Mouse (Mus musculus) CH12.LX (cell line): ENCODE measurements at regions not wholly inside any gene's neighbourhood (a gene's known extent, or its start where the extent isn't known, plus 50 kb on each side); places are given as distances from the start of the nearest gene placed in this dataset.

Source experiments
- DNase-seq: peaks from one replicate; pipeline ENCODE4 v3.0.0-alpha.2; 2013; ENCODE audit errors: extremely low read depth
- H3K27ac ChIP-seq: 2 replicates; pipeline ENCODE4 v1.5.1; 2012; ENCODE audit warnings: low read depth, mild to moderate bottlenecking, control low read depth, moderate library complexity; ENCODE audit not compliant: insufficient read depth
- H3K27me3 ChIP-seq: replicated peaks from 2 replicates; pipeline ENCODE3; 2012; ENCODE audit warnings: inconsistent platforms
- H3K36me3 ChIP-seq, 2 experiments: replicated peaks in 1 of 2; 2 replicates each; pipeline versions ENCODE3 to v1.6.1; 2012; ENCODE audit warnings: inconsistent platforms in 1 of 2, low read length in 1 of 2, mild to moderate bottlenecking in 1 of 2, mixed read lengths in 1 of 2, moderate library complexity in 1 of 2; ENCODE audit not compliant: control insufficient read depth in 1 of 2, insufficient read depth in 1 of 2
- H3K4me1 ChIP-seq, 2 experiments: 2 replicates each; pipeline ENCODE4 v1.6.1; 2012; ENCODE audit warnings: inconsistent platforms in 1 of 2, moderate library complexity in 1 of 2; ENCODE audit not compliant: insufficient read depth in 2 of 2, control insufficient read depth in 1 of 2
- H3K4me2 ChIP-seq: 2 replicates; pipeline ENCODE4 v1.6.1; 2012; ENCODE audit warnings: low read depth, mild to moderate bottlenecking, control low read depth; ENCODE audit not compliant: poor library complexity, insufficient read depth, severe bottlenecking
- H3K4me3 ChIP-seq, 3 experiments: fragments of 150-350 bp in 1 of 3; sonication (generic) in 1 of 3; replicated peaks in 1 of 3; 2 replicates each; pipeline versions ENCODE3 to v1.5.1; 2011 to 2012; ENCODE audit warnings: low read depth in 2 of 3, low read length in 2 of 3, mild to moderate bottlenecking in 2 of 3, moderate library complexity in 2 of 3, control low read depth in 1 of 3, improper control_type of control experiment in 1 of 3, inconsistent platforms in 1 of 3, mixed read lengths in 1 of 3; ENCODE audit not compliant: poor library complexity in 1 of 3
- H3K79me2 ChIP-seq: replicated peaks from 2 replicates; pipeline ENCODE4 v1.6.1; 2012; ENCODE audit warnings: mild to moderate bottlenecking, moderate library complexity; ENCODE audit not compliant: control insufficient read depth, poor library complexity, insufficient read depth, severe bottlenecking; ENCODE audit errors: extremely low read depth
- H3K9ac ChIP-seq: 2 replicates; pipeline ENCODE4 v1.6.1; 2012; ENCODE audit warnings: low read depth, mild to moderate bottlenecking, control low read depth, moderate library complexity; ENCODE audit not compliant: insufficient read depth
- H3K9me3 ChIP-seq: replicated peaks from 2 replicates; pipeline ENCODE3; 2012; ENCODE audit warnings: low read length, inconsistent platforms, mixed read lengths
- BHLHE40 ChIP-seq: IDR thresholded peaks from 2 replicates; pipeline ENCODE4 v1.6.1; 2011; ENCODE audit warnings: mild to moderate bottlenecking, low read depth, low read length, improper control_type of control experiment
- ELF1 ChIP-seq: IDR thresholded peaks from 2 replicates; pipeline ENCODE4 v1.6.1; 2014; ENCODE audit warnings: low read depth, mild to moderate bottlenecking, inconsistent platforms, low read length, improper control_type of control experiment
- EP300 ChIP-seq: IDR thresholded peaks from 2 replicates; pipeline ENCODE4 v1.6.1; 2011; ENCODE audit warnings: low read length, improper control_type of control experiment
- IRF4 ChIP-seq: IDR thresholded peaks from 2 replicates; pipeline ENCODE4 v1.6.1; 2014; ENCODE audit warnings: low read depth, mild to moderate bottlenecking, inconsistent platforms, low read length, improper control_type of control experiment
- JUN ChIP-seq: IDR thresholded peaks from 2 replicates; pipeline ENCODE4 v1.6.1; 2011; ENCODE audit warnings: low read depth, mild to moderate bottlenecking, low read length, improper control_type of control experiment, moderate library complexity; ENCODE audit not compliant: insufficient read depth
- KAT2A ChIP-seq: IDR thresholded peaks from 2 replicates; pipeline ENCODE4 v1.6.1; 2012; ENCODE audit warnings: low read length, improper control_type of control experiment, inconsistent platforms; ENCODE audit not compliant: insufficient replicate concordance
- MAFK ChIP-seq: IDR thresholded peaks from 2 replicates; pipeline ENCODE4 v1.6.1; 2011; ENCODE audit warnings: low read length, improper control_type of control experiment; ENCODE audit not compliant: insufficient replicate concordance
- MXI1 ChIP-seq: IDR thresholded peaks from 2 replicates; pipeline ENCODE4 v1.6.1; 2011; ENCODE audit warnings: mild to moderate bottlenecking, low read depth, low read length, improper control_type of control experiment
- NELFE ChIP-seq: IDR thresholded peaks from 2 replicates; pipeline ENCODE4 v1.6.1; 2011; ENCODE audit warnings: low read depth, low read length, improper control_type of control experiment
- PAX5 ChIP-seq: IDR thresholded peaks from 2 replicates; pipeline ENCODE4 v1.6.1; 2012; ENCODE audit warnings: low read length, inconsistent platforms, mixed read lengths
- SMC3 ChIP-seq: IDR thresholded peaks from 2 replicates; pipeline ENCODE4 v1.6.1; 2011; ENCODE audit warnings: low read depth, low read length, improper control_type of control experiment
- ZMIZ1 ChIP-seq: IDR thresholded peaks from 2 replicates; pipeline ENCODE4 v1.6.1; 2012; ENCODE audit warnings: low read depth, mild to moderate bottlenecking, inconsistent platforms, low read length, improper control_type of control experiment
- dilution Hi-C: fragments of 300-500 bp; cut with MboI; formaldehyde crosslinking; loops from 2 replicates; pipeline ENCODE4 v1.14.3; 2020; ENCODE audit warnings: low sequenced_read_pairs; ENCODE audit not compliant: extremely low pct_unique_long_range_greater_than_20kb, extremely low pct_ligation_motif_present
- in situ Hi-C: fragments of 300-500 bp; cut with MboI; formaldehyde crosslinking; loops from 3 replicates; pipeline ENCODE4 v1.14.3; 2019; ENCODE audit warnings: low sequenced_read_pairs, low pct_ligation_motif_present, low pct_unique_long_range_greater_than_20kb, mixed read lengths

DNA sequence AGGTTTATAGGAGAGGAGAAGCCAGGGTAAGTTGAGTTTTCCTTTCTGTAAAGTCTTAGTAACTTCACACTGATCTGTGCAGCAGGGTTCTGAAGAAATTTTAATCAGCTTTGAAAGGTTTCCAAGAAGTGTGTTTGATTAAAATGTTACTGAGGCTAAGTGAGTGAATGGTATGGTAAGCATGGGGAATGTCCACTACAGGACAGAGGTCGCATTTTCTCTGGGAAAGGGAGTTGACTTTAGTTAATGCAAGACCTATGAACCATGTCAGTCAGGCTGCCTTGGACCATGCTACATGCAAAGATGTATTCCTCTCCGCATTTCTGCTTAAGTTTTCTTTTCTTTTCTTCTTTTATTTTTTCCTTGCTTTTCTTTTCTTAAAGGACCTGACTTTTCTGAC, 1424.7 kb upstream of the Sel1l start:
- no peak overlapping the region for H3K9ac ChIP-seq
- DNase-seq = no peak
- in situ Hi-C loops (no loop called here), dilution Hi-C loops (no loop called here)
- no peaks in the 10 kb centered on the region for H3K79me2 ChIP-seq
- no peak overlapping the region for H3K4me3 ChIP-seq
- H3K4me2 ChIP-seq = no peak overlapping the region
- no peaks in the 10 kb centered on the region for H3K36me3 ChIP-seq
- no peaks in the 10 kb centered on the region for H3K4me1 ChIP-seq
- no peak for TF ChIP-seq SMC3
- no peak for TF ChIP-seq EP300
- no peak for TF ChIP-seq ELF1
- no peak for TF ChIP-seq NELFE
- H3K27me3 ChIP-seq = no peaks in the 10 kb centered on the region
- H3K9me3 ChIP-seq = no peaks in the 10 kb centered on the region
- H3K27ac ChIP-seq = no peak overlapping the region

DNA sequence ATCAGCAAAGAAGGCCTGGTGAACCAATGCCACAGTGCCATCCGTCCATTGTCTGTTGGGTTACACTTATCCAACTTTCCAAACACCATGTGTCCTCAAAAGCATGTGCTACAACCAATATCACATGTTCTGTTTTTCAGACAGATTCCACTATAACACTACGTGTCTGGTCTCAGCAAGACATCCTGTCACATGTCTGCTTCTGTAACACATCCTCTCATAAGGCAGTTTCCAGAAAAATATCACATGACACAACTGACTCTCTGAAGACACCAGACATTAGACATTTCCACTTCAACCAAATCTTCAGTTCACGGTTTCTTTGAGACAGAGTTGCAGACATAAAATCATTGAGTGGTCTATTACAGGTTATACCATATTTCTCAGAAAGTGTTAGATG, 1381.3 kb upstream of the Sel1l start:
- Histone ChIP-seq H3K9ac (no peak overlapping the region), H3K4me2 (no peak overlapping the region), H3K4me3 (no peak overlapping the region), H3K36me3 (no peaks in the 10 kb centered on the region), H3K27me3 (no peaks in the 10 kb centered on the region), H3K27ac (no peak overlapping the region), H3K4me1 (no peaks in the 10 kb centered on the region; a peak in 1 of 4 replicates), H3K79me2 (no peaks in the 10 kb centered on the region), H3K9me3 (no peaks in the 10 kb centered on the region)
- peak; percentile 2 for DNase-seq
- dilution Hi-C loops = no loop called here
- in situ Hi-C loops = no loop called here
- TF ChIP-seq ZMIZ1 = no peak
- TF ChIP-seq IRF4 = no peak
- TF ChIP-seq MXI1 = no peak
- no peak for TF ChIP-seq PAX5
- TF ChIP-seq BHLHE40 = no peak
- no peak for TF ChIP-seq KAT2A
- no peak for TF ChIP-seq MAFK

- Histone ChIP-seq H3K9ac (no peak overlapping the region), H3K4me2 (no peak overlapping the region), H3K79me2 (no peaks in the 10 kb centered on the region), H3K4me1 (no peaks in the 10 kb centered on the region; a peak in 1 of 4 replicates), H3K27me3 (no peaks in the 10 kb centered on the region), H3K27ac (no peak overlapping the region), H3K9me3 (no peaks in the 10 kb centered on the region), H3K36me3 (no peaks in the 10 kb centered on the region), H3K4me3 (no peak overlapping the region)
- TF ChIP-seq KAT2A = no peak
- no peak for TF ChIP-seq IRF4
- TF ChIP-seq JUN = no peak
- no peak for DNase-seq
- in situ Hi-C loops = no loop called here
- dilution Hi-C loops = no loop called here
Observed at GRCm38 (mm10) chr12:93226826-93227225, 1377.9 kb upstream of the Sel1l start.
